Mouse (Mus musculus) layer of hippocampus, adult 2 months (tissue): ENCODE measurements around the gene Pabpn1l. TPM values are rescaled to one million over a fixed set of nuclear protein-coding genes. Genes with fewer than 3 reads are reported as not detected.

Experiments
- DNase-seq, 2 experiments: peaks; one replicate each; pipeline ENCODE4 v3.0.0; 2022; ENCODE audit warnings: low spot score in 2 of 2
- H3K27ac ChIP-seq: fragments of 200-600 bp; 2 replicates; pipeline ENCODE4 v1.8.1; 2022
- H3K4me3 ChIP-seq: fragments of 200-600 bp; 2 replicates; pipeline ENCODE4 v1.8.1; 2022; ENCODE audit warnings: mild to moderate bottlenecking
- CTCF ChIP-seq: fragments of 200-600 bp; conservative IDR thresholded peaks from 2 replicates; pipeline ENCODE4 v1.8.1; 2022; ENCODE audit warnings: antibody characterized with exemption, mild to moderate bottlenecking, moderate library complexity
- total RNA-seq, 2 experiments: library from RNA; stranded (reverse); gene quantifications; 2 replicates each; pipeline ENCODE4 v1.2.3; 2021

The Pabpn1l gene
- total RNA-seq, 2 experiments from 2014 or later = 0.52 TPM; not detected in 1

GRCm38 (mm10) chr8:122623844-122624642 is 1.5 kb upstream of the Pabpn1l start:
- no peak overlapping the region for H3K4me3 ChIP-seq
- no peak overlapping the region for H3K27ac ChIP-seq
- DNase-seq = no peak
- TF ChIP-seq CTCF = no peak

- H3K4me3 ChIP-seq = no peak overlapping the region
- no peak for DNase-seq
- no peak overlapping the region for H3K27ac ChIP-seq
- no peak for TF ChIP-seq CTCF
Observed at GRCm38 (mm10) chr8:122620446-122620845, 2.1 kb downstream of the Pabpn1l start.

- Histone ChIP-seq H3K4me3 (no peak overlapping the region), H3K27ac (no peak overlapping the region)
- TF ChIP-seq CTCF = no peak
- no peak for DNase-seq
Observed at GRCm38 (mm10) chr8:122618660-122619378, 3.7 kb downstream of the Pabpn1l start.

- peak; percentile 74 for TF ChIP-seq CTCF
- DNase-seq = peak; percentile 32 to 80
Observed at GRCm38 (mm10) chr8:122617947-122618546, 4.5 kb downstream of the Pabpn1l start.

GRCm38 (mm10) chr8:122616181-122616905 is 6.2 kb downstream of the Pabpn1l start:
- no peak for TF ChIP-seq CTCF
- Histone ChIP-seq H3K27ac (no peak overlapping the region), H3K4me3 (no peak overlapping the region)
- no peak for DNase-seq

More at GRCm38 (mm10) chr8:122617947-122618546, 4.5 kb downstream of the Pabpn1l start:
- no peak overlapping the region for H3K4me3 ChIP-seq
- H3K27ac ChIP-seq = no peak overlapping the region

- peak; percentile 92 to 96 for DNase-seq
- Histone ChIP-seq H3K27ac (peak within 1 kb of the TSS; percentile 96), H3K4me3 (peak within 1 kb of the TSS; percentile 79)
- TF ChIP-seq CTCF = peak; percentile 68
Observed at GRCm38 (mm10) chr8:122611295-122612133, 11.0 kb downstream of the Pabpn1l start, which contains the start of the genes Galns and Trappc2l. Galns (minus strand) TSS chr8:122611463. Trappc2l (plus strand) TSS chr8:122611640.

GRCm38 (mm10) chr8:122610612-122611277 is 11.8 kb downstream of the Pabpn1l start:
- TF ChIP-seq CTCF = no peak
- H3K4me3 ChIP-seq = peak overlapping the region; percentile 79
- no peak for DNase-seq
- H3K27ac ChIP-seq = peak overlapping the region; percentile 95

GRCm38 (mm10) chr8:122610209-122610608 is 12.3 kb downstream of the Pabpn1l start:
- H3K4me3 ChIP-seq = peak overlapping the region; percentile 79
- peak overlapping the region; percentile 48 for H3K27ac ChIP-seq

GRCm38 (mm10) chr8:122606810-122607209 is 15.7 kb downstream of the Pabpn1l start:
- Histone ChIP-seq H3K4me3 (no peak overlapping the region), H3K27ac (no peak overlapping the region)
- TF ChIP-seq CTCF = no peak
- DNase-seq = no peak

More at GRCm38 (mm10) chr8:122610209-122610608, 12.3 kb downstream of the Pabpn1l start:
- TF ChIP-seq CTCF = peak; percentile 53
- no peak for DNase-seq

- no peak overlapping the region for H3K27ac ChIP-seq
- H3K4me3 ChIP-seq = no peak overlapping the region
- TF ChIP-seq CTCF = no peak
- DNase-seq = no peak
Observed at GRCm38 (mm10) chr8:122605367-122605766, 17.2 kb downstream of the Pabpn1l start.

- no peak overlapping the region for H3K4me3 ChIP-seq
- no peak overlapping the region for H3K27ac ChIP-seq
- no peak for TF ChIP-seq CTCF
- DNase-seq = no peak
Observed at GRCm38 (mm10) chr8:122604640-122605039, 17.9 kb downstream of the Pabpn1l start.
